Mouse (Mus musculus) forebrain, embryonic 11.5 days (tissue): Measurements from ENCODE around the gene Kcnh4. TPM values are rescaled to one million over a fixed set of nuclear protein-coding genes. Genes with fewer than 3 reads are reported as not detected.

Source experiments
- ATAC-seq: fragments of 200-750 bp; cut with Nextera tagmentation; replicated peaks from 2 replicates; pipeline ENCODE4 v1.8.0; 2017; ENCODE audit warnings: moderate TSS enrichment; ENCODE audit not compliant: low FRiP score
- DNase-seq: peaks from one replicate; pipeline ENCODE4 v3.0.0-alpha.2; 2017; ENCODE audit warnings: low spot score
- H3K27ac ChIP-seq: fragments of 300-500 bp; sonication (generic); 2 replicates; pipeline ENCODE4 v1.5.1; 2014; ENCODE audit warnings: low read depth, low read length
- H3K27me3 ChIP-seq: fragments of 300-500 bp; sonication (generic); 2 replicates; pipeline ENCODE4 v1.6.1; 2014; ENCODE audit warnings: mild to moderate bottlenecking, low read length, mixed read lengths; ENCODE audit not compliant: control insufficient read depth, insufficient read depth
- H3K36me3 ChIP-seq: fragments of 300-500 bp; sonication (generic); 2 replicates; pipeline ENCODE4 v1.6.1; 2014; ENCODE audit warnings: mild to moderate bottlenecking, low read length, moderate library complexity, mixed read lengths; ENCODE audit not compliant: control insufficient read depth, insufficient read depth
- H3K4me1 ChIP-seq: fragments of 300-500 bp; sonication (generic); replicated peaks from 2 replicates; pipeline ENCODE4 v1.6.1; 2014; ENCODE audit warnings: low read length, mixed read lengths; ENCODE audit not compliant: control insufficient read depth, insufficient read depth
- H3K4me2 ChIP-seq: fragments of 300-500 bp; sonication (generic); 2 replicates; pipeline ENCODE4 v1.6.1; 2014; ENCODE audit warnings: low read depth, mild to moderate bottlenecking, low read length, moderate library complexity, mixed read lengths; ENCODE audit not compliant: severe bottlenecking
- H3K4me3 ChIP-seq: fragments of 300-500 bp; sonication (generic); 2 replicates; pipeline ENCODE4 v1.5.1; 2014; ENCODE audit warnings: low read depth, low read length
- H3K9ac ChIP-seq: fragments of 300-500 bp; sonication (generic); 2 replicates; pipeline ENCODE4 v1.6.1; 2014; ENCODE audit warnings: low read length
- H3K9me3 ChIP-seq: fragments of 300-500 bp; sonication (generic); 2 replicates; pipeline ENCODE4 v1.6.1; 2016; ENCODE audit warnings: low read length, mixed read lengths; ENCODE audit not compliant: control insufficient read depth
- WGBS: fragments of 180-500 bp; shearing (Covaris S2); extraction: QIAGEN DNeasy Blood & Tissue Kit; methylation state at CpG from one replicate; pipeline ENCODE4 v1.1.7; 2014; 5-methylcytosine and 5-hydroxymethylcytosine counted together
- polyA plus RNA-seq: library from polyadenylated mRNA; unstranded; fragments of >200 nt; fragmentation: Nextera tagmentation; extraction: Ambion mirVana; gene quantifications from 2 replicates; pipeline ENCODE4 v1.2.1, GENCODE M21; 2014

The Kcnh4 gene
- polyA plus RNA-seq, 1 experiment from 2014 or later: 2.7 TPM

GRCm38 (mm10) chr11:100757566-100757965, 2.2 kb downstream of the Kcnh4 start:
- H3K36me3 ChIP-seq: no peaks in the 10 kb centered on the region
- ATAC-seq: no peak
- H3K9ac ChIP-seq: no peak overlapping the region
- H3K4me1 ChIP-seq: peaks cover 8% of the 10 kb centered on the region; the same call in 1 of the 2 replicates
- no peak overlapping the region for H3K4me3 ChIP-seq
- no peak overlapping the region for H3K4me2 ChIP-seq
- no peaks in the 10 kb centered on the region for H3K9me3 ChIP-seq
- peaks cover 13% of the 10 kb centered on the region for H3K27me3 ChIP-seq
- WGBS: 92% methylated on average over 12 of the region's 12 CpGs
- no peak for DNase-seq
- H3K27ac ChIP-seq: no peak overlapping the region

GRCm38 (mm10) chr11:100756476-100756875, 3.3 kb downstream of the Kcnh4 start:
- Histone ChIP-seq H3K36me3 (no peaks in the 10 kb centered on the region), H3K4me3 (no peak overlapping the region), H3K4me1 (peaks cover 8% of the 10 kb centered on the region; the same call in 1 of the 2 replicates), H3K4me2 (no peak overlapping the region), H3K9ac (no peak overlapping the region), H3K9me3 (no peaks in the 10 kb centered on the region), H3K27me3 (peaks cover 13% of the 10 kb centered on the region), H3K27ac (no peak overlapping the region)
- ATAC-seq (no peak), DNase-seq (no peak)
- WGBS: 74% methylated on average over 6 of the region's 6 CpGs

- Histone ChIP-seq H3K4me3 (no peak overlapping the region), H3K27me3 (peaks cover 8% of the 10 kb centered on the region), H3K9ac (no peak overlapping the region), H3K9me3 (no peaks in the 10 kb centered on the region), H3K27ac (no peak overlapping the region), H3K4me1 (peaks cover 5% of the 10 kb centered on the region; the same call in 1 of the 2 replicates), H3K36me3 (no peaks in the 10 kb centered on the region), H3K4me2 (no peak overlapping the region)
- 88% methylated on average over 3 of the region's 3 CpGs for WGBS
- ATAC-seq (no peak), DNase-seq (no peak)
Measured at GRCm38 (mm10) chr11:100754693-100755057, 5.1 kb downstream of the Kcnh4 start.

GRCm38 (mm10) chr11:100754021-100754692, 5.6 kb downstream of the Kcnh4 start:
- H3K4me1 ChIP-seq: peaks cover 2% of the 10 kb centered on the region; the same call in 1 of the 2 replicates
- H3K27ac ChIP-seq: no peak overlapping the region
- peaks cover 5% of the 10 kb centered on the region for H3K27me3 ChIP-seq
- no peak for ATAC-seq
- H3K9me3 ChIP-seq: no peaks in the 10 kb centered on the region
- H3K9ac ChIP-seq: no peak overlapping the region
- H3K4me2 ChIP-seq: no peak overlapping the region
- no peak for DNase-seq
- no peak overlapping the region for H3K4me3 ChIP-seq
- WGBS: 86% methylated on average over 12 of the region's 12 CpGs
- H3K36me3 ChIP-seq: no peaks in the 10 kb centered on the region

- Histone ChIP-seq H3K27me3 (no peaks in the 10 kb centered on the region), H3K27ac (no peak overlapping the region), H3K4me1 (no peaks in the 10 kb centered on the region), H3K9ac (no peak overlapping the region), H3K36me3 (no peaks in the 10 kb centered on the region), H3K4me3 (no peak overlapping the region), H3K9me3 (no peaks in the 10 kb centered on the region), H3K4me2 (no peak overlapping the region)
- 50% methylated on average over 10 of the region's 10 CpGs for WGBS
- no peak for ATAC-seq
- no peak for DNase-seq
Measured at GRCm38 (mm10) chr11:100752294-100752693, 7.4 kb downstream of the Kcnh4 start.

- ATAC-seq: no peak
- WGBS: 89% methylated on average over 16 of the region's 16 CpGs
- no peaks in the 10 kb centered on the region for H3K9me3 ChIP-seq
- H3K4me3 ChIP-seq: no peak overlapping the region
- no peak overlapping the region for H3K9ac ChIP-seq
- H3K4me1 ChIP-seq: no peaks in the 10 kb centered on the region
- no peak overlapping the region for H3K27ac ChIP-seq
- DNase-seq: no peak
- no peak overlapping the region for H3K4me2 ChIP-seq
- H3K36me3 ChIP-seq: no peaks in the 10 kb centered on the region
- no peaks in the 10 kb centered on the region for H3K27me3 ChIP-seq
Measured at GRCm38 (mm10) chr11:100750127-100750526, 9.6 kb downstream of the Kcnh4 start.

- WGBS: 60% methylated on average over 25 of the region's 25 CpGs
- no peak overlapping the region for H3K4me3 ChIP-seq
- H3K36me3 ChIP-seq: no peaks in the 10 kb centered on the region
- H3K4me1 ChIP-seq: no peaks in the 10 kb centered on the region
- no peak overlapping the region for H3K9ac ChIP-seq
- no peak overlapping the region for H3K27ac ChIP-seq
- ATAC-seq (no peak), DNase-seq (no peak)
- H3K4me2 ChIP-seq: no peak overlapping the region
- H3K27me3 ChIP-seq: no peaks in the 10 kb centered on the region
- H3K9me3 ChIP-seq: no peaks in the 10 kb centered on the region
Measured at GRCm38 (mm10) chr11:100749469-100749868, 10.3 kb downstream of the Kcnh4 start.

GRCm38 (mm10) chr11:100748620-100749019, 11.1 kb downstream of the Kcnh4 start:
- Histone ChIP-seq H3K9me3 (no peaks in the 10 kb centered on the region), H3K9ac (no peak overlapping the region), H3K4me1 (no peaks in the 10 kb centered on the region), H3K27ac (no peak overlapping the region), H3K27me3 (no peaks in the 10 kb centered on the region), H3K36me3 (no peaks in the 10 kb centered on the region), H3K4me2 (no peak overlapping the region), H3K4me3 (no peak overlapping the region)
- DNase-seq (no peak), ATAC-seq (no peak)
- 84% methylated on average over 4 of the region's 4 CpGs for WGBS

- ATAC-seq: no peak
- Histone ChIP-seq H3K36me3 (no peaks in the 10 kb centered on the region), H3K27ac (no peak overlapping the region), H3K4me2 (no peak overlapping the region), H3K27me3 (no peaks in the 10 kb centered on the region), H3K4me1 (no peaks in the 10 kb centered on the region), H3K9ac (no peak overlapping the region), H3K9me3 (no peaks in the 10 kb centered on the region), H3K4me3 (no peak overlapping the region)
- 70% methylated on average over 5 of the region's 5 CpGs for WGBS
- no peak for DNase-seq
Measured at GRCm38 (mm10) chr11:100747114-100747513, 12.6 kb downstream of the Kcnh4 start.
